Mouse (Mus musculus) G1E (cell line): Measurements from ENCODE around the gene Zfpm1.

Experiments
- CTCF ChIP-seq: IDR thresholded peaks from 2 replicates; pipeline ENCODE4 v1.5.1; 2012; ENCODE audit warnings: low read depth, low read length, inconsistent platforms, mixed read lengths
- TAL1 ChIP-seq: conservative IDR thresholded peaks from 2 replicates; pipeline ENCODE4 v1.6.1; 2012; ENCODE audit warnings: low read depth, low read length, inconsistent platforms, mixed read lengths

DNA sequence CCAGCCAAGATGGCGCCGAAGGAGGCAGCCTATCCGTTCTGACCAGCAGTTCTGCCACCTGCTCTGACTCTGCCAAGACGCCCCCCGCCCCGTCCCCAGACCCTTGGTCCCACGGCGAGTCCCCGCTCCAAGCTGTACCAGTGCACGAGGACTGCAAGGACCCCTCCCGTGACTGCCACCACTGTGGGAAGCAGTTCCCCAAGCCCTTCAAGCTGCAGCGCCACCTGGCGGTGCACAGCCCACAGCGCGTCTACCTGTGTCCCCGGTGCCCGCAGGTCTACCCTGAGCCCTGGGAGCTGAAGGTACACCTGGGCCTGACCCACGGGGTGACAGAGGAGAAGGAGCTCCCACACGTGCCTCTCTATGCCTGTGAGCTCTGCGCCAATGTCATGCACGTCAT is 12.5 kb upstream of the Zfpm1 start:
- peak; percentile 89 for TF ChIP-seq CTCF
- no peak for TF ChIP-seq TAL1
